Mouse (Mus musculus) testis, postnatal 14 days (tissue): ENCODE measurements around the gene Vps13d.

Experiments used
- DNase-seq: peaks from one replicate; pipeline ENCODE4 v3.0.0; 2021; ENCODE audit warnings: low spot score

Gene Vps13d

DNA sequence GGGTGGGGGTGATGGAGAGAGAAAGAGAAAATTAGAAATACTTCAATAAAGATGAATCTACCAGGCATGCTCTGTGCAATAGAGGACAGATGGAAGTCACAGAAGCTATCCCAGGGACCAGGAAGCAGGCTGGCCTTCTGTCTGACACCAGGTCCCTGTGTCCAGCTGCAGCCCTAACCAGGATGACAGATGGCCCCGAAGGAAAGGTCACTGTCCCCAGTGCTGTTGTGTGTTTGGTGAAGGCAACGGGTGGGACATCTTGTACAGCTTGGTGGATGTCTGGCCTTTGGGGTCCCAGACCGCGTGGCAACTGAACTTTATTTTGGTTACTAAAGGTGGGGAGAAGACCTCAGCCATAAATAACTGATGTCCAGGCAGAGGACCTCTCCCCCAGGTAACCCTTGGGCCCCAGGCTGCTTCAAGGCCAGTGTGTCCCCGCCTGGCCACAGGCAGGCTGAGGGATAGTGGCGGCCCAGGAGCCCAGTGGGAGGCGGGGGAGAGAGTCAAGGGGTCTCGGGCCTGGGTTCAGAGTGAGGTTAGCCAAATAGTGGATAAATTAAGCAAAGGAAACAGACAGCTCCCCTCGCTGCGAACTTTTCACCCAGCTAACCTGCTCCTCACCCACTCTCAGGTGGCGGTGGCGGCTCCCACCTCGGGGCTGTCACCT is 253.9 kb downstream of the Vps13d start:
- no peak for DNase-seq

DNA sequence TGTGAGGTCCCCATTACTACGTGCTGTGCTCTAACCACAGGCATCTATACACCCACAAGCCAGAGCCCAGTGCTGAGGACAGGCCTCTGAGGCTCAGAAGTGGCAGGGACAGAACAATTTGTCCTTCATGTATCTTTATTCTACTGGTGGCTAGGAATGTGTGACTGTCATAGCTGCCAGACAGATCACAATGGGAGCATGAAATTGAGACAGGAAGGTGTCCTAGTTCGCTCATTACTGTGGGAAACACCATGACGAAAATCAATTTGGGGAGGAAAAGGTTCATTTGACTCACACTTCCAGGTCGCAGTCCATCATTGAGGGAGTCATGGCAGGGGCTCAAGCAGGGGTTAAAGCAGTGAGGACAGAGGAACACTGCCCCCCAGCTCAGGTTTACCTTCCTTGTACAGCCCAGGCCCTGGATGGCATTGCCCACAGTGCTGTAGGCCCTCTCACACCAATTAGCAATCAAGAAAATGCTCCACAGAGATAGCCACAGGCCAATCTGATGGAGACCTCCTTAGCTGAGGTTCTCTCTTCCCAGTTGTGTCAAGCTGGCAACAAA is 254.9 kb downstream of the Vps13d start:
- DNase-seq = no peak

DNA sequence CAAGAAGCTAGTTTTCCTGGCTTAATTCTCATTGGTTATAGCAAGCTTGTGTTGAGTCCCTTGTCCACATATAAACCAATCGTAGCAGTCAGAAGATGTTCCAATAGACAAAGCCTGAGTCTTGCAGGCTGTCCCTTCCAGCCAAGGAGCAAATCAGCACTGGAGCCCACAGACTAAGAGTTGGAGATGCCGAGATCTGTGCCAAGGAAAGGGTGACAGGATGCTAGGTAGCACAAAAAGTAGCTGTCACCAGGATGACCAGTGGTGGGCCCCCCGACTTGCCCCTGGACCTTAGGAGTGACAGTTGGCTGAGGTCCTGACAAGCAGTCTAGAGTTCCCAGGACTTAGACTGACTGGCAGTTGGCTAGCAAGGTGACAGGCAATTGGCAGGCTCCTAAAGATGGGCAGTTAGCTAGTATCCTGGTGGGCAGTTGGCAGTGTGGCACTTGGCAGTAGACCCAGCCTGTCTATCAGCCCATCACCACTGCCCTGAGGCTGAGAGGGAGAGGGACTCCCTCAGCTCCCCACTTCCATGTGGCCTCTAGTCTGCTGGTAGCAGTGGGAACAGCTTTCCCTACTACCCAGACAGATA is 258.1 kb downstream of the Vps13d start:
- no peak for DNase-seq

DNA sequence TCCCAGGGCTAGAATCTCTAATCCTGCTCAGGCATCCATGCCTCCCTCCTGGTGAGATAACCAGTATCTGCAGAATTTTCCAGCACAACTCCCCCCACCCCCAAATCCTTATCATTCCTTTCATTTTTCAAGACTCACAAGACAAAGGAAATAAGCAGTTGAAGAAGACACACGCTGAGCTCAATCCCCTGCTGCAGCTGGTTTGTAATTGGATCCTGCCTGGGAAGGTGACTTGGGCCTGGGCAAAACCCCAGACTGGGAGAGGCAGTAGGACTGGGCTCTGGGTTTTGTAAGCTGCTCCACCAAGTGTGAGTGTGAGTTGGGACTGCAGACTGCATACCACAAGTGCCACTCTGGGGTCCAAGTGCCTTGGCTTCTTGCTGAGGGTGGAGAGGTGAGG is 260.3 kb downstream of the Vps13d start:
- no peak for DNase-seq

DNA sequence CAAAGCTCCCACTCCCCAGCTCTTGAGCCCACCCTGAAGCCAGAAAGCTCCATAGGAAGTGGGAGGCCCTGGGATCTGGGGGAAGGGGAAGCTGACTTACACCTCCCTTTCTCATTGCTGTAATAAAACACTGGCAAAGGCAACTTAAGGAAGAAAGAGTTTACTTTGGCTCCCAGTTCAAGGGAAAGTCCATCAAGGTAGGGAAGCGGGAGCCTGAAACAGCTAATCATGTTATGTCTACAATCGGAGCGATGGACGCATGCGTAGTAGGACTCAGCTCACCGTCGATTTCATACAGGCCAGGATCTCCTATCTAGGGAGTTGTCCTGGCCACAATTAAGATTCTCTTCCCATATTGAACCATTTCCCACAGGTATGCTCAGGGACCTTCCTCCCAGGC is 263.6 kb downstream of the Vps13d start:
- DNase-seq = no peak

DNA sequence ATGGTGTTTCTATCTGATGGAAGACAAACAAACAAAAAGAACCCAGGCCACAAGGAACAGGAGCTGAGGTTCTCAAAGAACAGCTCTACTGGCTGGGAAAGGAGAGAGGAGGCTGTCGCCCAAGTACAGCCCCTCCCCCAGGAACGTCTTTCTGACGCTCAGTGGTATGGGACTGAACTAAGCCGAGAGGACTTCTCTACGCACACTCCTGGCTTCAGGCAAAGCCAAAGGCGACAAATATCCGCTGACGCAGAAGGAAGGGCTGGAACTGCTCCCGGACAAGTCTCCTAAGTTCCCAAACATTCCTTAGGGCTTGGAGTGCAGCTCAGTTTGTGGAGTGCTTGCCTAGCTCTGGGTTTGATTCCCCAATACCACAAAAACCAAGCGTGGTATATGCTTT is 264.4 kb downstream of the Vps13d start:
- DNase-seq = peak; percentile 56

DNA sequence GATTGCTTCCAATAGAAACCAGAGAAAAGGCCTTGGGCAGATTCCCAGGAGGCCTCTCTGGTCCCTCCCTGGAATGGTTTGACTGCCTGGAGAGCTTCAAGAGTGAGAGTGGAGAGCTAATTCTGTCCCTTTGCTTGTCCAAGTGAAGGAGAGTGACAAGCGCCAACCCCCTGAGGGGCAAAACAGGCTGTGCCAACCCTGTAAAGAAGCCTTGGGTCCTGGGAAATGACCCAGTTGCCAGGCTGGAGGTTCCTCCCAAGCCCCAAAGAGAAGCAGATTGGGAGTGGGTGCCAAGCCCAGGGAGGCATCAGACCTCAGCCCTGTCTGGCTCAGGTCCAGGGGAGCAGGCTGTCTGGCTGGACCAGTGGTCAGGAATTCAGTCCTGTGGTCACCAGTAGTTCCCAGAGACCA is 265.0 kb downstream of the Vps13d start:
- DNase-seq = peak; percentile 41

DNA sequence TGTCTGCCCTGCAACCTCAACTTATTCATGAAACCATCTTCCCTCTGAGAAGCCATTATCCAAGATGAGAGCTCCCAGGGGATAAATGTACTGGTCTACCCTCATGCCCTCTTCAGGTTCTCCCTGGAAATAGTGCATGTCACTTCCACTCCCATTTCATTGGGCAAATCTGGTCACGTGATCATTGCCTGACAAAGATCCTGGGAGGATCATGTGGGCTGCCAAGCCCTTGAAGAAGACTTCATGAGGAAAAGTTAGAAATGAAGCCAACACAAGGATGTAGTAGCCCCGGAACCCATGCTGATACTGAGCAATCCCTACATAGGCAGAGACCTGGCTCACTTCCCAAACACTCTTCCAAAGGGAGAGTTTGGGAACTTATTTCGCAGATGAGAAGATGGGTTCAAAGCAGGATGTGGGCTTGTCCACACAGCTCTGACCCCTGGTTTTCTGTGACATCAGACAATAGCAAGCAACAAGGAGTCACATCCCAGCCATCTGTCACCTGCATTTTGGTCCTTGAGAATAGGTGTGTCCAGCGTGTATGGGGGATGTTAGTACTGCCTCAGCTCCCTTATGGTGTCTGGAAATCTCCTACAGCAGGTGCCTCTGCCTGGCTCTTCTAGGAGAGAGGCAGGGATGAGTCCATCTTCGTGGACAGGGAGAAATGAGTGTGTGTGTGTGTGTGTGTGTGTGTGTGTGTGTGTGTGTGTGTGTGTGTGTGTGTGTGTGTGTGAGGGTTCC is 265.9 kb downstream of the Vps13d start:
- DNase-seq = no peak
